Mouse (Mus musculus): ENCODE measurements around the gene Nrxn2.

DNA sequence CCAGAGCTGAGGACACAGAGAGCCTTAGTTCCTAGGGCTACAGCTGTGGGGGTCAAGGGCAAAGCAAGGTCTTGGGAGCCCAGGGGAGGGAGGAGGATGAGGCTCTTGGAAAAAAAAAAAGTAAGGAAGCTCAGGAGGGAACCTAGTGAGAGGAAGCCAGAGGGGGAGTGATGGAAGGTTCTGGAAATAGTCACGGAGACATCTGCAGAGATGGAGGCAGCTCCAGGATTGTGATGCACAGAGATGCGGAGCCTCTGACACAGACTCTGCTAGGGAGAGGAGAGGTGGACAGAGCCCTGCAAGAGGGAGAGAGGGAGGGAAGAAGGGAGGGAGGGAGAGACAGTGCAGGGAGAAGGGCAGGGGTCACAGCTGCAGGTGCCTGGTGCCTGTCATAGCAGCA is 92.0 kb downstream of the Nrxn2 start:
- no peak for TF ChIP-seq POLR2A (IDR thresholded peaks at IDR 0.05; ENCODE audit: borderline replicate concordance, extremely low read depth, low read depth, low read length)
- TF ChIP-seq CTCF (IDR thresholded peaks at IDR 0.05; ENCODE audit: insufficient read depth, low read length) = no peak

All from lung, adult 2 months (tissue).